In the genomic region with DNA sequence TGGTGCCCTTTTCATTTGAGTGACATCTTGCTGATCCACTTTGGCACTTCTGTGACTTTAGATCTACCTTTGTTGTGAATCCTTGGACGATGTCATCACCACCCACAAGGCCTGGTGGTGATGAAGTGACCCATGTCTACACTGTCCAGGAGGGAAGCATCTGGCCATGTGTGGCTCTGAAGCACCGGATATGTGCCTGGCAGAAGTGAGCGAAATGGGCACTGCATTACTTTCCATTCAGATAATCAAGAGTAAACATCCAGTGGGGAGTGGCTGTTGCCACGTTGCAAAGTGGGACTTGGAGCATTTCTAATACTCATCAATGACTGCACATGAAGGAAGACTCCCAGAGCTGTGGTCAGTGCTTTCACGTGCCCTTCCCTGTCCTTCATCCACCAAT, we compare ENCODE assay signal across 19 mouse cellular contexts.
A peak's percentile ranks its signal among the peaks of the same experiment; 100 is the strongest.
DNase-seq lines count a peak whose midpoint lies in the region; ATAC-seq lines count a peak whose summit lies in the region.
"Had no signal": no experiment of that assay in that cellular context is flagged by ENCODE, and none has a peak within 500 bp of the region (broad histone marks: within the 10 kb centered on the region; RNA-seq: fewer than 3 reads in every experiment).

No protein-coding gene starts in this region.

- H3K9me3 ChIP-seq in heart, embryonic 10.5 days = 0 out of 2 replicates have a peak, but pooled peaks cover 2% of the 10 kb centered on the region
- H3K9me3 ChIP-seq in heart, embryonic 12.5 days (replicated peaks) = no peaks in the 10 kb centered on the region

- no peaks in the 10 kb centered on the region for H3K36me3 ChIP-seq in heart, embryonic 10.5 days
- H3K36me3 ChIP-seq in heart, embryonic 12.5 days = no peaks in the 10 kb centered on the region
- H3K36me3 ChIP-seq: G1E had no signal

- WGBS in heart, embryonic 10.5 days = 81% methylated on average over 5 of the region's 5 CpGs
- WGBS in heart, embryonic 12.5 days = 88% methylated on average over 5 of the region's 5 CpGs

- peak; percentile 54 for DNase-seq in heart, adult 11 months
- DNase-seq in heart, adult 9 months (ENCODE audit: low spot score in 2 of 2) = no peak
- peak; percentile 57 for DNase-seq in heart, embryonic 10.5 days (ENCODE audit: low spot score)
- DNase-seq: adrenal gland, adult 2 months; adrenal gland, adult 8-10 months; adrenal gland, postnatal 10 days; adrenal gland, postnatal 14 days; adrenal gland, postnatal 25 days; adrenal gland, postnatal 36 days; B cell, adult 2 months; cerebellum, adult 11 months; cerebellum, adult 11-12 months; cerebellum, adult 18-20 months had no signal

- 0 out of 2 replicates have a peak, but pooled peaks cover 2% of the 10 kb centered on the region for H3K4me1 ChIP-seq in heart, embryonic 10.5 days
- H3K4me1 ChIP-seq in heart, embryonic 12.5 days (replicated peaks) = no peaks in the 10 kb centered on the region

- no peak overlapping the region for H3K9ac ChIP-seq in heart, embryonic 12.5 days

- H3K27ac ChIP-seq in heart, embryonic 10.5 days = no peak overlapping the region
- no peak overlapping the region for H3K27ac ChIP-seq in heart, embryonic 12.5 days (ENCODE audit: poor library complexity, severe bottlenecking)

- H3K27me3 ChIP-seq in heart, embryonic 10.5 days (ENCODE audit: insufficient read depth, poor library complexity, severe bottlenecking) = 0 out of 2 replicates have a peak, but pooled peaks cover 9% of the 10 kb centered on the region
- H3K27me3 ChIP-seq in heart, embryonic 12.5 days (replicated peaks) = no peaks in the 10 kb centered on the region
- H3K27me3 ChIP-seq: CH12.LX, Patski had no signal

- H3K4me3 ChIP-seq in heart, embryonic 10.5 days = no peak overlapping the region
- H3K4me3 ChIP-seq in heart, embryonic 12.5 days = no peak overlapping the region

- H3K4me2 ChIP-seq in heart, embryonic 12.5 days = no peak overlapping the region

- ATAC-seq in heart, embryonic 12.5 days (ENCODE audit: insufficient number of reproducible peaks, low FRiP score) = no peak
- ATAC-seq: activated CD4-positive, CD25-positive, alpha-beta regulatory T cell, adult 4 months; CD4-positive, CD25-positive, alpha-beta regulatory T cell, adult 4 months; Patski had no signal

Comparison
In these comparisons a context has a peak if more than half of its experiments do, and no peak if none do; other contexts are left out.
1. DNase-seq: peak in heart, adult 11 months (single experiment) and heart, embryonic 10.5 days (single experiment); none in heart, adult 9 months (0 of 2).